Mouse (Mus musculus) layer of hippocampus, adult 9-10 months (tissue): ENCODE data around the gene Gm7145.
"Not testable (repeated sequence)": the region's sequence is repeated elsewhere in the genome, so short reads cannot be mapped to it uniquely, and the experiment has no call there.

Experiments
- DNase-seq: peaks from one replicate; pipeline ENCODE4 v3.0.0; 2022; ENCODE audit warnings: low spot score

Gm7145 gene

GRCm38 (mm10) chr1:117965639-117966038 lies at the start of gene Gm7145:
Gene Gm7145, plus strand, starts transcription at chr1:117965939.
- DNase-seq: no peak

GRCm38 (mm10) chr1:117927715-117928114 lies 38.0 kb upstream of the Gm7145 start, which contains the start of gene Gm28168:
Gene Gm28168, plus strand, starts transcription at chr1:117928015.
- DNase-seq: not testable (repeated sequence)

GRCm38 (mm10) chr1:118003876-118004275 lies 38.1 kb downstream of the Gm7145 start:
- not testable (repeated sequence) for DNase-seq

DNA sequence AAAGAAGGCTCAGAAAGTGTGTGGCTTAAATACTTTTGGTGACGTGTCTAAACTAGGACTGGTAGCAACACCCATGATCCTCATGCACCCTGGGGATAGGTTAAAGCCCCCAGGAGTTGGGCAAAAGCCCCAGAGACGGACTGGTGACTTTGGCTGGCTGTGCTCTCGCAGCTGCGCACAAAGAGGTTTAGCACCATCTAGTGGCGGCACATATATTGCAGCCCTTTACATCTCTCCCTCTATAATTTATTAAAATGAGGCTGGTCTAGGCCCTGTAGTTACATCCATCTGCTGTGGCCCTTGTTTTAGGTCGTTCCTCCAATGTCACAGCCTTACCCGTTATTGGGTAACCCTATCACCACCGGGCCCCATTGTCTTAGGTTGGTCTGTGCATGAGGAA lies 47.0 kb downstream of the Gm7145 start:
- not testable (repeated sequence) for DNase-seq
